Mouse (Mus musculus) cerebellum, adult 9-11 months (tissue): ENCODE data around the gene Rundc1.
"Not testable (repeated sequence)": the region's sequence is repeated elsewhere in the genome, so short reads cannot be mapped to it uniquely, and the experiment has no call there.

Source experiments
- DNase-seq: peaks from one replicate; pipeline ENCODE4 v3.0.0; 2022

Gene Rundc1

GRCm38 (mm10) chr11:101424925-101425813 lies at the start of gene Rundc1, which contains the start of gene Ptges3l:
Rundc1 (plus strand) TSS chr11:101425085.
Ptges3l (minus strand) TSS chr11:101425333.
- peak; percentile 95 for DNase-seq

DNA sequence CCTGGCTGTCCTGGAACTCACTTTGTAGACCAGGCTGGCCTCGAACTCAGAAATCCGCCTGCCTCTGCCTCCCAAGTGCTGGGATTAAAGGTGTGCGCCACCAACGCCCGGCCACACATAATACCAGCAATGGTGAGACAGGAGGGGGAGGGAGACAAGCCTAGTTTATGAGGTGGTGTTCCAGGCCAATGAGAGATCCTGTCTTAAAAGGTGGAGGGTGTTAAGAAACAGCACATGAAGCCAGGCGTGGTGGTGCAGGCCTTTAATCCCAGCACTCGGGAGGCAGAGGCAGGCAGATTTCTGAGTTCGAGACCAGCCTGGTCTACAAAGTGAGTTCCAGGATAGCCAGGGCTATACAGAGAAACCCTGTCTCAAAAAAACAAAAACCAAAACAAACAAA lies 46.7 kb upstream of the Rundc1 start:
- DNase-seq: not testable (repeated sequence)

DNA sequence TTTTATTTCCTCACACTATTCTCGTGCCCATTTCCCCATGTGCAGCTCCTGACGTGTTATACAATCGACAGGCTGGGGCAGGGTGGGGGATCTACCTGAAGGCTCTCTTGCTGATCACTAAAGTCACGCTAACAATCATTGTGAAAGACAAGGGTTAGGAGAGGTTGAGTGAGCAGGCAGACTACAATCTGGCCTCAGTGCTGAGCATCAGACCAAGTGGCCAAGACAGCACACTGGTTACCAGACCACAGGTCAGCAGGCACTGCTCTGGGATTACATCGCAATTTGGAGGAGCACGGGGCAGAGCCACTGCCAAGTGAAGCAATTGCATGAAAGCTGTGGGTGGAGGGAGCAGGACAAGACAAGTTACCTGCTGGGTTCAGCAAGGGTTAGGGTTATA lies 46.0 kb upstream of the Rundc1 start:
- no peak for DNase-seq

DNA sequence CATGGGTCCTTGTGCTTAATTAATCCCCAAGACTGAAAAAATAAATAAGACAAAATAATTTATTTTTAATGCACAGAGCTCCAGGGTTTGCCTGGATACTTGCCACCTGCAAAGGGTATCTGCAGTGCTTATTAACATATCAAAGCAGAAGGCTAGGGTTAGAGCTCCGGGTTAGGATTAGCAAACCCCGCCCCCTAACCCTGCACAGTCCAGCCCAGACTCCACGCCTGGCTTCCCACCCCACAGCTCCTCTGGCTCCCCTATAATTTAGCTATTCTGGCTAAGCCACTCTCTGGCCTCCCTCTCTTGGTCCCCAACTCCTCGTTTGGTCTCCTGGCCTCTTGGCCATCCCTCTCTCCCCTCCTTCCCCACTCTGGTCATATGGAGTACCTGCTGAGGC lies 43.1 kb upstream of the Rundc1 start:
- DNase-seq: no peak

GRCm38 (mm10) chr11:101395110-101395509 lies 29.8 kb upstream of the Rundc1 start:
- DNase-seq: peak; percentile 35

GRCm38 (mm10) chr11:101415306-101415705 lies 9.6 kb upstream of the Rundc1 start:
- DNase-seq: no peak

- DNase-seq: no peak
Measured at GRCm38 (mm10) chr11:101416433-101417100, 8.3 kb upstream of the Rundc1 start.

DNA sequence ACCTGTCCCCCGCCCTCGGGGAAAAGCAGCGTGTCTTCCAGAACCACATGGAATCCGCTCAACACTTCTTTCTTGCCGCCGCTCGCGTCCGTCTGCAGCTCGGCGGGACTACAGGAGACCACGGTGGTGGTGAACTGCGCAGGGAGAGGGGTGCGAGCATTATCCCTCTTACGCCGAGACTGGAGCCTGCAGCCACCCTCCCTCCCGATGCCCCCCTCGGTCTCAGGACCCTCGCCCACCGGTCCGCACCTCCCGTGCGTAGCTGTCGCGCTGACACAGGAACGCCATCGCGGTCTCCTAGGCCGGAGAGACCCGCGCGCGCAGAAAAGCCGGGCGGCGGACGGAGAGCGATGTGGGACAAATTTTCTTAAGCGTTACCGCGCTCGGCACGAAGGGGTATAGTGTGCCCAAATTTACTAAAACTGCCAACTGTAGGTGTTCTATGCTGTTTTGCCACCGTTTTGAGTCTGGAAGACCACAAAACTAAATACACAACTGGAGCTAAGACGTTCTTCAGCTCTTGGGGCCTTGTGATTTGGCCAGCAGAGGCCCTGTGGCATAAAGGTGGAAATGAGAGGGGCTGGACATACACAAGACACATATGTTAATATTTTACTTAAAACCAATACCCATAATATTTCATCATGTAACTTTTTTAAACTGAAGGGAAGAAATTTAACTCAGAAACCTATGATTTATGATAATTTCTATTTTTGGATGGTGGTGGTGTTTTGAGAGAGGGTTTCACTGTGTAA lies 7.6 kb upstream of the Rundc1 start, which contains the start of gene Aarsd1:
Gene Aarsd1, minus strand, starts transcription at position 515 of the 755 bp plus-strand sequence.
- DNase-seq: peak; percentile 86

- DNase-seq: no peak
Measured at GRCm38 (mm10) chr11:101418991-101419390, 5.9 kb upstream of the Rundc1 start.

GRCm38 (mm10) chr11:101419610-101420009 lies 5.3 kb upstream of the Rundc1 start:
- no peak for DNase-seq

- DNase-seq: no peak
Measured at GRCm38 (mm10) chr11:101420148-101420547, 4.7 kb upstream of the Rundc1 start.

- DNase-seq: peak; percentile 44
Measured at GRCm38 (mm10) chr11:101424105-101424851, 607 bp upstream of the Rundc1 start, which contains the start of gene Gm27029. Gm27029 (minus strand) TSS chr11:101424796.

GRCm38 (mm10) chr11:101426165-101426564 lies 1.3 kb downstream of the Rundc1 start:
- DNase-seq: no peak

GRCm38 (mm10) chr11:101431327-101431726 lies 6.4 kb downstream of the Rundc1 start:
- no peak for DNase-seq

DNA sequence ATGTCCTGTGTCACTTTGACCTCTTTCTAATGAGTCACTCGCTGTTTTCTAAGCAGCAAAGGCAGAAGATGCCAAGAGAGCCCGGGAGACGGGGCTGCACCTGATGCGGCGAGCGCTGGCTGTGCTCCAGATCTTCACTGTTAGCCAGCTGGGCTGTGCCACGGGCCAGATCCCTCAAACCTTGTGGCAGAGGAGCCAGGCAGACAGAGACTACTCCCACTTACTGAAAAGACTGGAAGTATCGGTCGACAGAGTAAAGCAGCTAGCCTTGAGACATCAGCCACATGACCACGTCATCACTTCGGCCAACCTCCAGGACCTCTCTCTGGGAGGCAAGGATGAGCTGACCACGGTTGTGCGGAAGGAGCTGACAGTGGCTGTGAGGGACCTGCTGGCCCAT lies 8.5 kb downstream of the Rundc1 start:
- peak; percentile 71 for DNase-seq

GRCm38 (mm10) chr11:101435831-101436230 lies 10.9 kb downstream of the Rundc1 start:
- no peak for DNase-seq

DNA sequence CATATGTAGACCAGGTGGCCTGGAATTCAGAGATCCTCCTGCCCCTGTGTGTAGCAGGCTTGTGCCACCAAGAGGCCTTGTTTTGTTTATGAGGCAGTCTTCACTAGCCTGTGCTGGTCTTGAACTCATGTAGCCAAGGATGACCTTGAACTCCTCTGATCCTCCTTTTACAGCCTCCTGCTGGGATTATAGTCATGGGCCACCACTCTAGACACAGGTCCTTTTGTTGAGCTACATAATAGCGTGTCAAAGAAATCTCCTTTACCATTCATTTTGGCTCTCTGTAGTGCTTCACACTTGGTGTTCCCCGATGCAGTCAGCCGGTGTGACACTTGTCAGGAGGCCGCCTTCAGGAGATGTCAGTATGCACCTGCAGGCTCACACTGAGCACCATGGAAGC lies 12.0 kb downstream of the Rundc1 start:
- no peak for DNase-seq

GRCm38 (mm10) chr11:101438006-101438405 lies 13.1 kb downstream of the Rundc1 start:
- not testable (repeated sequence) for DNase-seq

DNA sequence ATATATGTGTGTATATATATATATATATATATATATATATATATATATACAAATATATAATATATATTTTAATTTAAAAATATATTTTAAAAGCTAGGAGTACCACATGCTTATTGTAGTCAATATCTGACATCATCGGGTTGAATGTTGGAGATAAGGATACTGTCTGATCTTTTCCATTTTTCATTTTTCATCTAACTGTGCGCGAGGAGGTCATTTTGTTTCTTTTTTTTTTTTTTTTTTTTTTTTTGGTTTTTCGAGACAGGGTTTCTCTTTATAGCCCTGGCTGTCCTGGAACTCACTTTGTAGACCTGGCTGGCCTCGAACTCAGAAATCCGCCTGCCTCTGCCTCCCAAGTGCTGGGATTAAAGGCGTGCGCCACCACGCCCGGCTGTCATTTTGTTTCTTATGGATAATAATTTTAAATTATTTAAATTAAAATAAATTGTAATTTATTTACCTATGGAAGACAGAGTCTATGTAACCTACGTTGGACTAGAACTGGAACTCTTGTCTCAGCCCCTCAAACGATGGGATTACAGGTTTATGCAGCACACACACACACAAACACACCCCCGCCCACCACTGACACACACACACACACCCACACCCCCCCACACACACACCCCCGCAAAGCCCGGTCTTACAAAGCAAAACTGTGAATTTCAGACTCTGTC lies 16.7 kb downstream of the Rundc1 start:
- DNase-seq: not testable (repeated sequence)

- DNase-seq: peak; percentile 99
Measured at GRCm38 (mm10) chr11:101442127-101442693, 17.3 kb downstream of the Rundc1 start, which contains the start of gene Rpl27. Rpl27 (plus strand) TSS chr11:101442298.

DNA sequence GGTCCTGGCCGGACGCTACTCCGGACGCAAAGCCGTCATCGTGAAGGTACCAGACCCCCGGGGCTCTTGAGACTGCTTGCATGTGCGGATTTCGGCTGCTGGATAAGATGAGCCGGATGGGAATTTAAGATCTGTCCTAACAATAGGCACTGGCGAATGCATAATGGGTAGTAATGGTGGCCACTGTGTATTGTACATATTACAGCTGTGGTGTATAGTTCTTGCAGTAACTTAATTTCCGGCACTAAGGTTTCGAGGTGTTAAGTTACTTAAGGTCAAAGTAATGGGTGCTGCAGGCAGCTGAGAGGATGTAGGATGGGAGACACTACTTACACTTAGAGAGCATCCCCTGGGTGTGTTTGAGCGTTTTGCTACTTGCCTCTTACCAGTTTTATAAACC lies 17.9 kb downstream of the Rundc1 start:
- DNase-seq: no peak
